Mouse (Mus musculus): ENCODE data around the gene Jund.

- no peak for TF ChIP-seq CTCF (IDR thresholded peaks at IDR 0.05; ENCODE audit: low read depth, low read length)
- no peak for TF ChIP-seq POLR2A (IDR thresholded peaks at IDR 0.05; ENCODE audit: borderline replicate concordance, low read depth, low read length)
Measured at GRCm38 (mm10) chr8:70674716-70675115, 24.0 kb upstream of the Jund start.

All from bone marrow macrophage, adult 2 months (primary cell).